Mouse (Mus musculus) embryonic facial prominence, embryonic 11.5 days (tissue): ENCODE data around the gene Art3. TPM values are rescaled to one million over a fixed set of nuclear protein-coding genes. Genes with fewer than 3 reads are reported as not detected.

ENCODE experiments used
- ATAC-seq: fragments of 200-750 bp; cut with Nextera tagmentation; replicated peaks from 2 replicates; pipeline ENCODE4 v1.8.0; 2017; ENCODE audit warnings: low read depth; ENCODE audit not compliant: insufficient number of reproducible peaks, low FRiP score, low TSS enrichment
- DNase-seq: peaks from one replicate; pipeline ENCODE4 v3.0.0-alpha.2; 2015; ENCODE audit warnings: low spot score
- H3K27ac ChIP-seq: fragments of 300-500 bp; sonication (generic); replicated peaks from 2 replicates; pipeline ENCODE4 v1.5.1; 2014; ENCODE audit warnings: mild to moderate bottlenecking, low read depth, low read length, control low read depth
- H3K27me3 ChIP-seq: fragments of 300-500 bp; sonication (generic); 2 replicates; pipeline ENCODE4 v1.6.1; 2014; ENCODE audit warnings: mild to moderate bottlenecking, low read length, moderate library complexity, mixed read lengths; ENCODE audit not compliant: control insufficient read depth, insufficient read depth
- H3K36me3 ChIP-seq: fragments of 300-500 bp; sonication (generic); replicated peaks from 2 replicates; pipeline ENCODE4 v1.6.1; 2014; ENCODE audit warnings: low read depth, mild to moderate bottlenecking, low read length, moderate library complexity, mixed read lengths; ENCODE audit not compliant: control insufficient read depth, insufficient read depth
- H3K4me1 ChIP-seq: fragments of 300-500 bp; sonication (generic); 2 replicates; pipeline ENCODE4 v1.6.1; 2014; ENCODE audit warnings: low read length, mixed read lengths; ENCODE audit not compliant: control insufficient read depth, insufficient read depth
- H3K4me2 ChIP-seq: fragments of 300-500 bp; sonication (generic); 2 replicates; pipeline ENCODE4 v1.6.1; 2014; ENCODE audit warnings: low read depth, mild to moderate bottlenecking, control low read depth, low read length, moderate library complexity
- H3K4me3 ChIP-seq: fragments of 300-500 bp; sonication (generic); 2 replicates; pipeline ENCODE4 v1.5.1; 2014; ENCODE audit warnings: low read depth, low read length, control low read depth
- H3K9ac ChIP-seq: fragments of 300-500 bp; sonication (generic); replicated peaks from 2 replicates; pipeline ENCODE4 v1.6.1; 2014; ENCODE audit warnings: mild to moderate bottlenecking, control low read depth, low read length
- H3K9me3 ChIP-seq: fragments of 300-500 bp; sonication (generic); replicated peaks from 2 replicates; pipeline ENCODE4 v1.6.1; 2016; ENCODE audit warnings: mild to moderate bottlenecking, low read length, inconsistent platforms, mixed read lengths; ENCODE audit not compliant: control insufficient read depth
- WGBS: fragments of 180-500 bp; shearing (Covaris S2); extraction: QIAGEN DNeasy Blood & Tissue Kit; methylation state at CpG from one replicate; pipeline ENCODE4 v1.1.7; 2014; 5-methylcytosine and 5-hydroxymethylcytosine counted together
- polyA plus RNA-seq: library from polyadenylated mRNA; unstranded; fragments of >200 nt; fragmentation: Nextera tagmentation; extraction: Ambion mirVana; gene quantifications from 2 replicates; pipeline ENCODE4 v1.2.1, GENCODE M21; 2014

The Art3 gene
- polyA plus RNA-seq, 1 experiment from 2014 or later, result 1.4 TPM

DNA sequence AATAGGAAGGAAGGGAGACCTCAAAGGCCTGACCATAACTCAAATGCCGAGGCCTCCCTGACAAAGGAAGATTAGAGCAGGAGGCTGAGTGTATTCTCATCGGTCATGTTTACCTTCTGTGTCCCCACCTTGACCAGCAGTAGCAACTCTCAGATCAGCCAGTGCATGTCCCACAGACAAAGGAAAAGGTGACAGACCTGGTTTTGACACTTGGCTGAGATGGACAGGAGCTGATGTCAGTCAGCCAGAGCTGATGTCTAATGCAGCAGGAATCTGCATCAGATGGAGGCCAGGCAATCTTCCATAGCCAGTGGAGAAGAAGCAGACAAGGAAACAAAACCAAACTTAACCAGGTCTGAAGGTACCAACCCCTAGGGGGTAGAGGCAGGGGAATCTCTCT lies 41.0 kb downstream of the Art3 start:
- Histone ChIP-seq H3K4me1 (no peaks in the 10 kb centered on the region), H3K4me2 (no peak overlapping the region), H3K27me3 (no peaks in the 10 kb centered on the region), H3K36me3 (no peaks in the 10 kb centered on the region), H3K9ac (no peak overlapping the region), H3K4me3 (no peak overlapping the region), H3K9me3 (no peaks in the 10 kb centered on the region), H3K27ac (no peak overlapping the region)
- WGBS, result 75% methylated on average over 2 of the region's 2 CpGs
- DNase-seq, result no peak
- no peak for ATAC-seq

DNA sequence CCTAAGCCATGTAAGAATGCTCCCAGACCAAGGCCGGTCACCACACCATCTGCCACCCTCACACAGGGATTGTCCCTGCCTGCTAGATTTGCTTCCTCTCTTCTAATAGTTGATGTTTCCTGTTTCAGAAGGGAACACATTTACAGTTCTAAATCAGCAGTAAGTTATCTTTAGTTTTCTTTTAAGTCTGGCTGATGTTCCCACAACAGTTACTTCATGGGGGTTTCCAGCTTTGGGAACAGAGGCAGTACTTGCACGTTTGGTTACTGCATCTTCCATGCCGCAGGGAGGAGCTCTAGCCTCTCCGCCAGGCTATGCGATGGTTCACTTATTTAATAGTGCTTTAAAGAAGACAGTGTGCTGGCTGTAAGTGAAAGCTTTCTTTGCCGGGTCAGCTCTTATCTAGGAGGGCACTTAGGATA lies 43.1 kb downstream of the Art3 start:
- Histone ChIP-seq H3K36me3 (no peaks in the 10 kb centered on the region), H3K9me3 (no peaks in the 10 kb centered on the region), H3K27ac (no peak overlapping the region), H3K4me3 (no peak overlapping the region), H3K4me2 (no peak overlapping the region), H3K27me3 (no peaks in the 10 kb centered on the region), H3K4me1 (no peaks in the 10 kb centered on the region), H3K9ac (no peak overlapping the region)
- DNase-seq (no peak), ATAC-seq (no peak)
- 77% methylated on average over 6 of the region's 6 CpGs for WGBS

DNA sequence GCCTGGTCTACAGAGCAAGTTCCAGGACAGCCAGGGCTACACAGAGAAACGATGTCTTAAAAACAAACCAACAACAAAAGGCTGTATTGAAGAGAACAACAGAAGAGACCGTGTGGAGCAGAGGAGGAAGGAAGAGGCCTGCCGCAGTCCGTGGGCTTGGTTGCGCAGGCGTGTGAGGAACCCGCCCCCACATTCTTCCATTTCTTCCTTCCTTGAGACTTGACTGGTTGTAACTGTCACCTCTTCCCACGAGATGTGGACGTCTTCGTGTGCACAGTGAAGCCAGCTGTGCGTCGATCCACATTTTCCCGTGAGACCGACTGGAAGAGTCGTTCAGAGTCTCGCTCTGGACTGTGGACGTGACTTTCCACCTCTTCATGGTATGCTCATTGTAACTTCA lies 43.7 kb downstream of the Art3 start:
- DNase-seq, result no peak
- no peaks in the 10 kb centered on the region for H3K4me1 ChIP-seq
- H3K9me3 ChIP-seq, result no peaks in the 10 kb centered on the region
- no peak overlapping the region for H3K4me2 ChIP-seq
- 79% methylated on average over 17 of the region's 17 CpGs for WGBS
- no peaks in the 10 kb centered on the region for H3K27me3 ChIP-seq
- H3K27ac ChIP-seq, result no peak overlapping the region
- H3K36me3 ChIP-seq, result no peaks in the 10 kb centered on the region
- no peak overlapping the region for H3K4me3 ChIP-seq
- H3K9ac ChIP-seq, result no peak overlapping the region
- no peak for ATAC-seq

DNA sequence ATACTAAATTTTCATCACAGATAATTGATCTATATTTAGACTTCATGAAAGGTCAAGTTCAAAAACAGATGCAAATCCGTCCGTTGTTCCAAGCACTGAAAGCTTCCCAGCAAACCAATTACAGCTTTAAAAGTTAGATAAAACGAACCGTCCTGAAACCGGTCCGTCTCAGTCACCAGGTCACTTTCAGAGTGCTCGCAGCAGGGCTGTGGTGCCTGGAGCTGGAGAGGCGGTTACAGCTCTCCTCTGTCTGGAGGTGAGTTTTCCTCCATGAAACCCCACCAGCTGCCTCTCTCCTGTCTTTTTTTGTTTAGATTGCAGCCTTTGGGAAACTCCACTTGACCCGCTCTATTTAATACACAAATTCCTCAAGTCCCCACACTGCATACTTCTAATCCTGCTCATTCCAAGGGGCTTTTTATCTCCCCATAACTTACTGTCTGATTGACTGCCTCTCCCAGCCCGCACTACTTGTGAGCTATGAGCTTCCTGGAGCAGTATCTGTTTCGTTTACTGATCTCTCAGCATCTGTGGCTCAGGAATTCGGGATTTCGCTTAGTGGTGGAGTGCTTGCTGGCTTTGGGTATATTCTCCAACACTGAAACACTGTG lies 45.3 kb downstream of the Art3 start:
- ATAC-seq, result no peak
- Histone ChIP-seq H3K27me3 (no peaks in the 10 kb centered on the region), H3K4me2 (no peak overlapping the region), H3K4me3 (no peak overlapping the region), H3K27ac (no peak overlapping the region), H3K9me3 (no peaks in the 10 kb centered on the region), H3K36me3 (no peaks in the 10 kb centered on the region), H3K4me1 (no peaks in the 10 kb centered on the region), H3K9ac (no peak overlapping the region)
- WGBS, result 35% methylated on average over 13 of the region's 13 CpGs
- no peak for DNase-seq

DNA sequence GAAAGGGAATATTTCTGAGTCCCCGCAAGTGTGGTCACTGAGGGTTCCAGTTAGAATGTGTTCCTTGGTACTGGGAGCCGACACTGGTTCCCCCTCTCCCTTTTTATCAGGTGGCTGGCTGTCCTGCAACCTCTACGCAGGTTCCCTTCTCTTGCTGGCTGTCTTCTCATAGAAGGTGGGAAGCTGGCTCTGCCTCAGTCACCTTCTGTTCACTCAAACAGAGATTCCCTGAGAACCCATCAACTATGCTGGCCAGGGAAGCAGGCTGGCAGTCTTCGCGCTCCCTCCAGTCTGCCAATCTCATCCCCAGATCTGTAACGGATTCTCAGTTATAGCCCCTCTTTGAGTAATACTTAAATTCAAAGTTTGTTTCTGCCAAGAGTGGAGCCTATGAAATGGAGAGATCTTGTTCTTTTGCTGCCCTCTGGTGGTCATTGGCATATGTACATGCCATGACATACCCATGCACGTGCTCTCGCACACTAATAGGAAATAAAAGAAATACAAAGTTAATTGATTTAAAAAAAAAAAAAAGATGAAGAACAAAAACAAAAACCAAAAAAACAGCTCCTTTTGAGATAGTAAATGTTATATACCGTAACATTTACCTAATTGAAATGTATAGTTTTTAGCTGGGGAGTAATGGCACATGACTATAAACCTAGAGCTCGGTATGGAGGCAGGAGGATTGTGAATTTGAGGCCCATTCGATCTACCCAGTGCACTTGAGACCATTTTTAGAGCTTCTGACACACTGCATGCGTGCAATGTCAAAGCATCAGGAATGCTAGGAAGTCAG lies 50.1 kb downstream of the Art3 start:
- H3K27ac ChIP-seq, result no peak overlapping the region
- no peak overlapping the region for H3K4me2 ChIP-seq
- no peaks in the 10 kb centered on the region for H3K36me3 ChIP-seq
- no peaks in the 10 kb centered on the region for H3K27me3 ChIP-seq
- H3K9ac ChIP-seq, result no peak overlapping the region
- H3K4me3 ChIP-seq, result no peak overlapping the region
- no peaks in the 10 kb centered on the region for H3K9me3 ChIP-seq
- ATAC-seq (no peak), DNase-seq (peak; percentile 92)
- H3K4me1 ChIP-seq, result no peaks in the 10 kb centered on the region
- 33% methylated on average over 12 of the region's 12 CpGs for WGBS

DNA sequence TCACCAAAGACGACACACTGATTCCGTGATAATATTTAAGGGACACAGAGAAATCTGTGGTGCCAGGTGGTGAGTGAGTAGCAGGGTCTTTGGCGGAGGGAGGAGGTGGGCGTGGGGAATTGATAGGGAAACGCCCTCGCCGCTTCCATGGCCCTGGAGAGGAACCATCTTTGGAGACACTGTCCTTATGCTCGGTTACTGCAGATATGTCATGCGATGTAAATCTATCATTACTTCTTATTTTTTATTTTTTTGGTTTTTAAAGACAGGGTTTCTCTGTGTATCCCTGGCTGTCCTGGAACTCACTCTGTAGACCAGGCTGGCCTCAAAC lies 50.7 kb downstream of the Art3 start:
- no peak overlapping the region for H3K4me3 ChIP-seq
- H3K9ac ChIP-seq, result no peak overlapping the region
- DNase-seq (no peak), ATAC-seq (no peak)
- H3K4me1 ChIP-seq, result no peaks in the 10 kb centered on the region
- no peak overlapping the region for H3K4me2 ChIP-seq
- H3K9me3 ChIP-seq, result no peaks in the 10 kb centered on the region
- H3K27ac ChIP-seq, result no peak overlapping the region
- no peaks in the 10 kb centered on the region for H3K27me3 ChIP-seq
- no peaks in the 10 kb centered on the region for H3K36me3 ChIP-seq
- 64% methylated on average over 9 of the region's 9 CpGs for WGBS

DNA sequence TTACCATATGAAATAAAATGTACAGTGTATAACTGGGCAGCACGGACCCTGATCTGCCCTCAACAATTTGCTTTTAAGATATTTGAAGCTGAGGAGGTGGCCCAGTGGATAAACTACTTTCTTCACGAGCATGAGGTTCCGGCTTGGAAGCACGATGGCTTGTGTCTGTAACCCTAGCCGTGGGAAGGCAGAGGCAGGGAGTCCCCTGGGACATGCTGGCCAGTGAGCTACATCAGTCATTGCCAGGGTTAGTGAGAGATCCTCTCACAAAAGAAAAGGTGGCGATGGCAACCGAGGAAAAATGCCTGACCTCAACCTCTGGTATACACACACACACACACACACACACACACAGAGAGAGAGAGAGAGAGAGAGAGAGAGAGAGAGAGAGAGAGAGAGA lies 52.1 kb downstream of the Art3 start:
- no peaks in the 10 kb centered on the region for H3K27me3 ChIP-seq
- no peak for DNase-seq
- no peak overlapping the region for H3K4me2 ChIP-seq
- H3K4me3 ChIP-seq, result no peak overlapping the region
- no peak overlapping the region for H3K27ac ChIP-seq
- H3K4me1 ChIP-seq, result no peaks in the 10 kb centered on the region
- H3K9ac ChIP-seq, result no peak overlapping the region
- no peaks in the 10 kb centered on the region for H3K36me3 ChIP-seq
- ATAC-seq, result no peak
- H3K9me3 ChIP-seq, result no peaks in the 10 kb centered on the region
- WGBS, result 48% methylated on average over 7 of the region's 7 CpGs

DNA sequence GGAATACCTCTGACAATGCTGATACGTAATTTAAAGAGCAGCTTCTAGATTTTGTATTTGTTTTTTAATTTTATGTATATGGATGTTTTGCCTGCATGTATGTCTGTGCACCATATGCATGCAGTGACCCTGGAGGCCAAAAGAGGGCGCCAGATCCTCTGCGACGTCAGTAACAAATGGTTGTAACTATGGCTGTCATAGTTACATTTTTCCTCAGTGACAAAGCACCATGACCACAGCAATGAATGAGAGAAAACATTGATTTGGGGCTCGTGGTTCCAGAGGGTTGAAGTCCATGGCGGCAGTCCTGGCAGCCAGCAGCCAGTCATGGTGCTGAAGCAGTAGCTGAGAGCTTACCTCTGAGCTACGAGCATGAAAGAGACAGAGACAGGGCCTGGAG lies 53.2 kb downstream of the Art3 start:
- H3K36me3 ChIP-seq, result no peaks in the 10 kb centered on the region
- DNase-seq (no peak), ATAC-seq (no peak)
- no peak overlapping the region for H3K27ac ChIP-seq
- no peak overlapping the region for H3K4me3 ChIP-seq
- H3K27me3 ChIP-seq, result no peaks in the 10 kb centered on the region
- no peaks in the 10 kb centered on the region for H3K4me1 ChIP-seq
- WGBS, result 42% methylated on average over 7 of the region's 7 CpGs
- no peaks in the 10 kb centered on the region for H3K9me3 ChIP-seq
- H3K4me2 ChIP-seq, result no peak overlapping the region
- no peak overlapping the region for H3K9ac ChIP-seq
